In the genomic region with DNA sequence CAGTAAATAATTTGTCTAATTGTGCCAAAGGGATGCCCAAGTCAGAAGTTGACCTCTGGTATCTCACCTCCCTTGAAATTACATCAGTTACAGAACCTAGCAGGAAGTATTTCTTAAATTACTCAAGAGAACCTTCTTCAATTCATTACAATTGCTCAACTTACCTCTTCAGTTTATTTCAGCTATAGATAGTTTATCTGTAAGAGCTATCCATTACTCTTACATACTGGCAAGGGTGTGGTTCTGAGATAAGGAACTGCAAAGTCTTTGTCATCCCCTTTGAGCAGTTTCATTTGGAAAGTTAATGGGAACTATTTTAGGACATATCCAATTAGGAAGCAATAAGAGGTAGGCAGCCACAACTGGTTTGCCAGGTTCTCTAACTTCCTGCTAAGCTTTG, we compare ENCODE assay signal across 22 mouse cellular contexts. TPM values are rescaled to one million over a fixed set of nuclear protein-coding genes. Genes with fewer than 3 reads are reported as not detected.
DNase-seq lines count a peak whose midpoint lies in the region; ATAC-seq and TF ChIP-seq lines count a peak whose summit lies in the region.
"Had no signal": no experiment of that assay in that cellular context is flagged by ENCODE, and none has a peak within 500 bp of the region (broad histone marks: within the 10 kb centered on the region; RNA-seq: fewer than 3 reads in every experiment).

TSS of gene Bcl2l15 (plus strand) at position 176 of the 400 bp plus-strand sequence.

- no peak for ATAC-seq in heart, embryonic 12.5 days (ENCODE audit: insufficient number of reproducible peaks, low FRiP score)
- 0 out of 2 replicates have a peak, but pooled peaks have one; percentile 18 for ATAC-seq in common myeloid progenitor, adult 5-6 weeks (replicated peaks; ENCODE audit: low read depth, poor library complexity, severe bottlenecking)
- ATAC-seq in megakaryocyte progenitor cell, adult 5-6 weeks (replicated peaks; ENCODE audit: poor library complexity), result peak; percentile 79
- no peak for ATAC-seq in forebrain, postnatal 0 days
- no peak for ATAC-seq in midbrain, embryonic 16.5 days
- ATAC-seq: activated CD4-positive, CD25-positive, alpha-beta regulatory T cell, adult 4 months; forebrain, embryonic 14.5 days; Patski had no signal

- H3K4me2 ChIP-seq in heart, embryonic 12.5 days, result no peak within 1 kb of the TSS
- no peak within 1 kb of the TSS for H3K4me2 ChIP-seq in forebrain, postnatal 0 days (ENCODE audit: low read depth)
- no peak within 1 kb of the TSS for H3K4me2 ChIP-seq in midbrain, embryonic 16.5 days (ENCODE audit: low read length)
- H3K4me2 ChIP-seq: midbrain, embryonic 12.5 days had no signal

- H3K9me3 ChIP-seq in heart, embryonic 12.5 days (replicated peaks), result no peaks in the 10 kb centered on the region
- no peaks in the 10 kb centered on the region for H3K9me3 ChIP-seq in forebrain, postnatal 0 days (ENCODE audit: low read length)
- no peaks in the 10 kb centered on the region for H3K9me3 ChIP-seq in midbrain, embryonic 16.5 days (replicated peaks; ENCODE audit: control insufficient read depth, low read length, poor library complexity, severe bottlenecking)
- H3K9me3 ChIP-seq: midbrain, embryonic 12.5 days had no signal

- TF ChIP-seq CTCF in forebrain, postnatal 0 days (IDR thresholded peaks at IDR 0.05; ENCODE audit: low read depth), result no peak

- H3K27me3 ChIP-seq in heart, embryonic 12.5 days (replicated peaks), result no peaks in the 10 kb centered on the region
- no peaks in the 10 kb centered on the region for H3K27me3 ChIP-seq in forebrain, postnatal 0 days (ENCODE audit: insufficient read depth, low read length)
- no peaks in the 10 kb centered on the region for H3K27me3 ChIP-seq in midbrain, embryonic 16.5 days (ENCODE audit: control insufficient read depth, insufficient read depth, low read depth, low read length)
- H3K27me3 ChIP-seq: midbrain, embryonic 12.5 days; Patski had no signal

- H3K27ac ChIP-seq in heart, embryonic 12.5 days (ENCODE audit: poor library complexity, severe bottlenecking), result peak within 1 kb of the TSS; percentile 27; the same call in 1 of the 2 replicates
- H3K27ac ChIP-seq in forebrain, postnatal 0 days (ENCODE audit: low read depth, low read length), result no peak within 1 kb of the TSS
- H3K27ac ChIP-seq in midbrain, embryonic 16.5 days (ENCODE audit: low read length), result no peak within 1 kb of the TSS
- H3K27ac ChIP-seq: midbrain, embryonic 12.5 days had no signal

- no peak within 1 kb of the TSS for H3K4me3 ChIP-seq in heart, embryonic 12.5 days
- H3K4me3 ChIP-seq in forebrain, postnatal 0 days (ENCODE audit: low read depth, low read length), result no peak within 1 kb of the TSS
- no peak within 1 kb of the TSS for H3K4me3 ChIP-seq in midbrain, embryonic 16.5 days (ENCODE audit: low read depth, low read length)
- H3K4me3 ChIP-seq: midbrain, embryonic 12.5 days had no signal

- no peak for DNase-seq in heart, postnatal 4 days
- DNase-seq in large intestine, adult 2 months (ENCODE audit: low read depth, low spot score), result no peak
- no peak for DNase-seq in forebrain, postnatal 0 days
- DNase-seq in right cerebral cortex, postnatal 36 days (ENCODE audit: low spot score in 2 of 2), result no peak
- DNase-seq: adrenal gland, postnatal 36 days; cerebellum, adult 9-11 months; embryo, embryonic 11 days; heart, adult 18-20 months; heart, postnatal 14 days; kidney, postnatal 4 days; right cerebral cortex, postnatal 4 days; thymus, postnatal 4 days had no signal

- H3K4me1 ChIP-seq in heart, embryonic 12.5 days (replicated peaks), result peaks cover 10% of the 10 kb centered on the region; the same call in 1 of the 2 replicates
- no peaks in the 10 kb centered on the region for H3K4me1 ChIP-seq in forebrain, postnatal 0 days (ENCODE audit: insufficient read depth)
- no peaks in the 10 kb centered on the region for H3K4me1 ChIP-seq in midbrain, embryonic 16.5 days (ENCODE audit: control insufficient read depth, insufficient read depth, low read length)
- H3K4me1 ChIP-seq: midbrain, embryonic 12.5 days had no signal

- H3K36me3 ChIP-seq in heart, embryonic 12.5 days, result no peaks in the 10 kb centered on the region
- no peaks in the 10 kb centered on the region for H3K36me3 ChIP-seq in forebrain, postnatal 0 days (ENCODE audit: insufficient read depth)
- H3K36me3 ChIP-seq in midbrain, embryonic 16.5 days (ENCODE audit: control insufficient read depth, insufficient read depth, low read length), result no peaks in the 10 kb centered on the region
- H3K36me3 ChIP-seq: midbrain, embryonic 12.5 days had no signal

- H3K9ac ChIP-seq in heart, embryonic 12.5 days, result no peak within 1 kb of the TSS
- no peak within 1 kb of the TSS for H3K9ac ChIP-seq in forebrain, postnatal 0 days
- no peak within 1 kb of the TSS for H3K9ac ChIP-seq in midbrain, embryonic 16.5 days (ENCODE audit: low read depth, low read length)
- H3K9ac ChIP-seq: midbrain, embryonic 12.5 days had no signal

RNA-seq across cellular contexts. Expression of gene Bcl2l15, which starts in this region (rescaled TPM):
- 0.10 and 0.32 TPM in 2 replicates for polyA plus RNA-seq in heart, embryonic 12.5 days (2016; fragmentation: Nextera tagmentation; extraction: Ambion mirVana)
- not detected for total RNA-seq in heart, postnatal 4 days (2021)
- 0.39 and 4.5 TPM in 2 replicates for total RNA-seq in common myeloid progenitor, adult 5-6 weeks (2017)
- polyA plus RNA-seq in large intestine, adult 2 months (2012; rRNA removed), result 109 and 159 TPM in 2 replicates
- total RNA-seq in megakaryocyte progenitor cell, adult 5-6 weeks (2015), result 0.51 and 1.9 TPM in 2 replicates
- 0.20 and 1.9 TPM in 2 replicates for total RNA-seq in megakaryocyte progenitor cell, adult 5-6 weeks (2017)
- total RNA-seq in forebrain, postnatal 0 days (2014; rRNA removed), result not detected in 2 replicates
- not detected in 2 replicates for polyA plus RNA-seq in forebrain, postnatal 0 days (2015; fragmentation: Nextera tagmentation; extraction: Ambion mirVana)
- polyA plus RNA-seq in midbrain, embryonic 16.5 days (2015; fragmentation: Nextera tagmentation; extraction: Ambion mirVana), result 0.31 and 0.36 TPM in 2 replicates
- total RNA-seq: adrenal gland, postnatal 36 days; heart, adult 18-20 months; heart, postnatal 14 days; liver, adult 2 months had no signal
- polyA plus RNA-seq: forebrain, embryonic 14.5 days; kidney, embryonic 14.5 days; liver, adult 2 months had no signal

Comparison
In these comparisons a context has a peak if more than half of its experiments do, and no peak if none do; other contexts are left out.
1. RNA of gene Bcl2l15 (polyA plus RNA-seq): 109 to 159 TPM in large intestine, adult 2 months; 0.10 to 0.32 TPM in heart, embryonic 12.5 days, 0.31 to 0.36 TPM in midbrain, embryonic 16.5 days and not detected in forebrain, postnatal 0 days; every median in the first group is over 10 times any median in the second.
2. ATAC-seq: peak in common myeloid progenitor, adult 5-6 weeks (single experiment) and megakaryocyte progenitor cell, adult 5-6 weeks (single experiment); none in heart, embryonic 12.5 days (single experiment), forebrain, postnatal 0 days (single experiment) and midbrain, embryonic 16.5 days (single experiment).